Comparison of ENCODE assay signal across 13 mouse cellular contexts in genomic region chr2:181662620-181663297, GRCm38 (mm10). TPM values are rescaled to one million over a fixed set of nuclear protein-coding genes. Genes with fewer than 3 reads are reported as not detected.
DNase-seq lines count a peak whose midpoint lies in the region; ATAC-seq and TF ChIP-seq lines count a peak whose summit lies in the region.
"Had no signal": no experiment of that assay in that cellular context is flagged by ENCODE, and none has a peak within 500 bp of the region (broad histone marks: within the 10 kb centered on the region; RNA-seq: fewer than 3 reads in every experiment).

No protein-coding gene starts in this region.

- no peak overlapping the region for H3K9ac ChIP-seq in heart, embryonic 13.5 days
- H3K9ac ChIP-seq in kidney, embryonic 16.5 days (replicated peaks; ENCODE audit: low read length), result no peak overlapping the region

- peak overlapping the region; percentile 55; the same call in 1 of the 2 replicates for H3K27ac ChIP-seq in layer of hippocampus, adult 2 months
- H3K27ac ChIP-seq in heart, embryonic 13.5 days (replicated peaks), result peak overlapping the region; percentile 82
- H3K27ac ChIP-seq in kidney, embryonic 16.5 days (ENCODE audit: low read length), result peak overlapping the region; percentile 83

- no peak for TF ChIP-seq CTCF in layer of hippocampus, adult 2 months (conservative IDR thresholded peaks at IDR 0.05)

- WGBS in heart, embryonic 13.5 days, result 81% methylated on average over 3 of the region's 3 CpGs
- WGBS in kidney, embryonic 16.5 days, result 70% methylated on average over 3 of the region's 3 CpGs

- H3K4me1 ChIP-seq in heart, embryonic 13.5 days, result peaks cover 22% of the 10 kb centered on the region
- peaks cover 12% of the 10 kb centered on the region; the same call in 1 of the 2 replicates for H3K4me1 ChIP-seq in kidney, embryonic 16.5 days (ENCODE audit: insufficient read depth, low read length)

- H3K27me3 ChIP-seq in heart, embryonic 13.5 days (replicated peaks), result peaks cover 7% of the 10 kb centered on the region
- no peaks in the 10 kb centered on the region for H3K27me3 ChIP-seq in kidney, embryonic 16.5 days (ENCODE audit: insufficient read depth, low read length)

- DNase-seq in layer of hippocampus, adult 2 months (ENCODE audit: low spot score in 2 of 2), result no peak
- DNase-seq in layer of hippocampus, adult 8-10 months (ENCODE audit: low spot score in 2 of 2), result no peak
- DNase-seq in lung, postnatal 10 days, result peak; percentile 53
- DNase-seq in frontal cortex, postnatal 36 days (ENCODE audit: low spot score in 2 of 2), result no peak
- no peak for DNase-seq in natural killer cell, adult 2 months (ENCODE audit: low spot score in 2 of 2)
- DNase-seq in ovary, postnatal 10 days (ENCODE audit: low spot score), result no peak
- DNase-seq: gastrocnemius, postnatal 14 days had no signal

- no peaks in the 10 kb centered on the region for H3K36me3 ChIP-seq in heart, embryonic 13.5 days
- no peaks in the 10 kb centered on the region for H3K36me3 ChIP-seq in kidney, embryonic 16.5 days (ENCODE audit: insufficient read depth, low read length)

- H3K9me3 ChIP-seq in heart, embryonic 13.5 days, result no peaks in the 10 kb centered on the region
- H3K9me3 ChIP-seq in kidney, embryonic 16.5 days (ENCODE audit: low read length), result no peaks in the 10 kb centered on the region; the same call in 1 of the 2 replicates
- H3K9me3 ChIP-seq: G1E had no signal

- no peak overlapping the region for H3K4me3 ChIP-seq in layer of hippocampus, adult 2 months
- no peak overlapping the region for H3K4me3 ChIP-seq in heart, embryonic 13.5 days
- H3K4me3 ChIP-seq in kidney, embryonic 16.5 days (ENCODE audit: low read length), result no peak overlapping the region
- H3K4me3 ChIP-seq: myocyte had no signal

- ATAC-seq in heart, embryonic 13.5 days (ENCODE audit: extremely low read depth, insufficient number of reproducible peaks, low FRiP score, low TSS enrichment), result no peak
- ATAC-seq in kidney, embryonic 16.5 days (ENCODE audit: low FRiP score, low TSS enrichment), result peak; percentile 28; the same call in 1 of the 2 replicates

- no peak overlapping the region for H3K4me2 ChIP-seq in heart, embryonic 13.5 days
- H3K4me2 ChIP-seq in kidney, embryonic 16.5 days (replicated peaks; ENCODE audit: low read depth, low read length), result no peak overlapping the region

RNA-seq across cellular contexts. Expression of gene Gm29797, which starts 5.9 kb away (rescaled TPM):
- 1 to 10 TPM in 1 of 2 experiments, under 1 TPM in 1; 0.83 to 1.4 TPM for total RNA-seq in layer of hippocampus, adult 2 months (2021)
- total RNA-seq in layer of hippocampus, adult 8-10 months (2022), result 1 to 10 TPM in 1 of 4 experiments, under 1 TPM in 2, not detected in 1; 0.61 to 1.8 (median 0.87) TPM
- polyA plus RNA-seq in heart, embryonic 13.5 days (2015; fragmentation: Nextera tagmentation; extraction: Ambion mirVana), result 0.27 TPM in 1 of 2 replicates, not detected in the other
- polyA plus RNA-seq in kidney, embryonic 16.5 days (2015; fragmentation: Nextera tagmentation; extraction: Ambion mirVana), result 0.21 and 0.49 TPM in 2 replicates
- total RNA-seq: G1E; gastrocnemius, postnatal 14 days had no signal
- polyA plus RNA-seq: myocyte; spleen, adult 2 months had no signal

RNA-seq across cellular contexts. Expression of gene Sox18, which starts 8.7 kb away (rescaled TPM):
- 10 to 100 TPM; 11.6 to 14.1 TPM for total RNA-seq in layer of hippocampus, adult 2 months (2021)
- 10 to 100 TPM in 3 of 4 experiments, 1 to 10 TPM in 1; 7.6 to 11.3 (median 10.9) TPM for total RNA-seq in layer of hippocampus, adult 8-10 months (2022)
- polyA plus RNA-seq in heart, embryonic 13.5 days (2015; fragmentation: Nextera tagmentation; extraction: Ambion mirVana), result 34.7 and 36.1 TPM in 2 replicates
- polyA plus RNA-seq in kidney, embryonic 16.5 days (2015; fragmentation: Nextera tagmentation; extraction: Ambion mirVana), result 61.6 and 65.2 TPM in 2 replicates
- polyA plus RNA-seq: G1E had no signal

RNA-seq across cellular contexts. Expression of gene Tcea2, which starts 17.4 kb away (rescaled TPM):
- total RNA-seq in layer of hippocampus, adult 2 months (2021), result 10 to 100 TPM; 54.7 to 60.0 TPM
- total RNA-seq in layer of hippocampus, adult 8-10 months (2022), result 10 to 100 TPM; 53.6 to 71.8 (median 69.3) TPM
- 15.2 and 17.1 TPM in 2 replicates for polyA plus RNA-seq in heart, embryonic 13.5 days (2015; fragmentation: Nextera tagmentation; extraction: Ambion mirVana)
- 29.3 and 29.9 TPM in 2 replicates for polyA plus RNA-seq in kidney, embryonic 16.5 days (2015; fragmentation: Nextera tagmentation; extraction: Ambion mirVana)

RNA-seq across cellular contexts. Expression of gene Rgs19, which starts 31.0 kb away (rescaled TPM):
- 10 to 100 TPM; 41.8 to 43.4 TPM for total RNA-seq in layer of hippocampus, adult 2 months (2021)
- 10 to 100 TPM; 39.6 to 51.5 (median 42.7) TPM for total RNA-seq in layer of hippocampus, adult 8-10 months (2022)
- 43.5 and 44.2 TPM in 2 replicates for polyA plus RNA-seq in heart, embryonic 13.5 days (2015; fragmentation: Nextera tagmentation; extraction: Ambion mirVana)
- 67.7 and 72.1 TPM in 2 replicates for polyA plus RNA-seq in kidney, embryonic 16.5 days (2015; fragmentation: Nextera tagmentation; extraction: Ambion mirVana)

RNA-seq across cellular contexts. Expression of gene Lkaaear1, which starts 35.5 kb away (rescaled TPM):
- total RNA-seq in layer of hippocampus, adult 2 months (2021), result not detected
- total RNA-seq in layer of hippocampus, adult 8-10 months (2022), result not detected
- polyA plus RNA-seq in heart, embryonic 13.5 days (2015; fragmentation: Nextera tagmentation; extraction: Ambion mirVana), result not detected in 2 replicates
- not detected in 2 replicates for polyA plus RNA-seq in kidney, embryonic 16.5 days (2015; fragmentation: Nextera tagmentation; extraction: Ambion mirVana)
- total RNA-seq: G1E; gastrocnemius, postnatal 14 days had no signal
- polyA plus RNA-seq: G1E; limb, embryonic 11.5 days; myocyte; spleen, adult 2 months had no signal
